Mouse (Mus musculus): ENCODE results near the gene Klhl32. TPM values are rescaled to one million over a fixed set of nuclear protein-coding genes. Genes with fewer than 3 reads are reported as not detected.
"Not testable (repeated sequence)": the region's sequence is repeated elsewhere in the genome, so short reads cannot be mapped to it uniquely, and the experiment has no call there.

The Klhl32 gene
- polyA plus RNA-seq, 1 experiment = 0.07 TPM

DNA sequence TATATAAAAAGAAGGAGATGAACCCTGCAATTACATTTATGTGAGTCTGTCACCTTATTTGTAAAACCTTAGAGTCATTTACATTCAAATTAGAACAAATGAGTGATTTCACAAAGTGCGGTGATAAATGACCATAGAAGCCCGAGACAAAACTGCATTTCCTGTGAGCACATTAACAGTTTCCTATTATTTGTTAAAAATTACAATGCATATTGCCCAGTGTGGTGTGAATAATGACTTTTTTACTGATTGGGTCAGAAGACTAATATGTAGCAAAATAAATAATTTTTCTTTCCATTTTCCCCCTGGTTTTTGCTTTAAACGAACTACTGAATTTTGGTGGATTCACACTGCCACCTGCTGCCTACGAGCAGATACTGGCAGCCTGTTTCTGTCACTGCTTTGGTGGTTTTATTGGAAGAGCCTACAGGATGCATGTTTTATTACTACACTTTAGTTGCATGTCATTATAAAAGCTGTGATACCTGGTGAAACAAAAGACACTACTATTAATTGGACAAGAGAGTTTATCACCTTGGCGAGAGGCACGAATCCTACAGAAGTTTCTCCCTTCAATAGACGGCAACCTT lies 152.3 kb downstream of the Klhl32 start:
- H3ac ChIP-seq (ENCODE audit: control insufficient read depth, insufficient read length) = no peak overlapping the region
- no peaks in the 10 kb centered on the region for H3K36me3 ChIP-seq (ENCODE audit: control insufficient read depth, insufficient read depth)
- H3K4me2 ChIP-seq (ENCODE audit: low read depth) = no peak overlapping the region
- H3K27me3 ChIP-seq (ENCODE audit: control insufficient read depth, insufficient read depth, insufficient read length) = no peaks in the 10 kb centered on the region
- no peak overlapping the region for H3K4me3 ChIP-seq
- TF ChIP-seq TCF3 (IDR thresholded peaks at IDR 0.05; ENCODE audit: insufficient read length, low read depth) = no peak
- no peak for TF ChIP-seq TCF12 (IDR thresholded peaks at IDR 0.05; ENCODE audit: insufficient read depth, poor library complexity, severe bottlenecking)
- no peak for TF ChIP-seq E2F4 (IDR thresholded peaks at IDR 0.05; ENCODE audit: insufficient read depth)
- TF ChIP-seq USF1 (IDR thresholded peaks at IDR 0.05; ENCODE audit: low read depth) = no peak
- TF ChIP-seq POLR2A (IDR thresholded peaks at IDR 0.05; ENCODE audit: insufficient read length, low read depth) = no peak
- no peak for TF ChIP-seq SRF (IDR thresholded peaks at IDR 0.05; ENCODE audit: control insufficient read depth, insufficient read length, low read depth)
- TF ChIP-seq POLR2AphosphoS2 (IDR thresholded peaks at IDR 0.05; ENCODE audit: insufficient read length, low read depth) = no peak
- no peaks in the 10 kb centered on the region for H3K79me2 ChIP-seq (ENCODE audit: control insufficient read depth, insufficient read depth)

DNA sequence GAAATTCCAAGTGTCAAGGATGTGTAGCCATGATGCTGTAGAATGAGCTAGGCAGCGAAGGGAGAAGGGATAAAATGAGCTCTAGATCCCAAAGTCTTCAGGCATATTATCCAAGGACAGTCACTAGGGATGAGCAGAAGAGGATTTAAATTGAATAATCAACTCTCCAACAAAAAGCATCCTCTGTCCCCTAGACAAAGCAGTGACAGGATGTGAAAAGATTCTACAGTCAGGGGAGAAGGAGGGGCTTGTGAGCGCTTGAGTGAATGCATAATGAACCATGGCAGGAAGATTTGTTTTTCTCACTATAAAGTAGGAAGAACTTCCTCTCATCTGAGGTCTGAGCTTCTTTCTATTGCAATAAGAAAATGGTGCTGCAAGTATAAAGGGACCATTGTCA lies 170.8 kb downstream of the Klhl32 start:
- Histone ChIP-seq H3K79me2 (ENCODE audit: control insufficient read depth, insufficient read depth) (no peaks in the 10 kb centered on the region), H3K4me3 (no peak overlapping the region), H3K4me2 (ENCODE audit: low read depth) (no peak overlapping the region), H3K36me3 (ENCODE audit: control insufficient read depth, insufficient read depth) (no peaks in the 10 kb centered on the region), H3K27me3 (ENCODE audit: control insufficient read depth, insufficient read depth, insufficient read length) (no peaks in the 10 kb centered on the region), H3ac (ENCODE audit: control insufficient read depth, insufficient read length) (no peak overlapping the region)
- no peak for TF ChIP-seq MYOD1 (IDR thresholded peaks at IDR 0.05; ENCODE audit: control insufficient read depth in 1 of 3, insufficient read length in 2 of 3, low read depth in 2 of 3)
- TF ChIP-seq TCF12 (IDR thresholded peaks at IDR 0.05; ENCODE audit: insufficient read depth, poor library complexity, severe bottlenecking) = no peak
- no peak for TF ChIP-seq E2F4 (IDR thresholded peaks at IDR 0.05; ENCODE audit: insufficient read depth)
- no peak for TF ChIP-seq REST (IDR thresholded peaks at IDR 0.05; ENCODE audit: insufficient read depth, insufficient read length)
- no peak for TF ChIP-seq POLR2A (IDR thresholded peaks at IDR 0.05; ENCODE audit: insufficient read length, low read depth)
- no peak for TF ChIP-seq CEBPB (IDR thresholded peaks at IDR 0.05; ENCODE audit: insufficient read depth, poor library complexity, severe bottlenecking)
- TF ChIP-seq MYOG (IDR thresholded peaks at IDR 0.05; ENCODE audit: control insufficient read depth in 1 of 3, insufficient read depth in 1 of 3, insufficient read length in 2 of 3, low read depth in 2 of 3) = no peak
- no peak for TF ChIP-seq SRF (IDR thresholded peaks at IDR 0.05; ENCODE audit: control insufficient read depth, insufficient read length, low read depth)
- no peak for TF ChIP-seq TCF3 (IDR thresholded peaks at IDR 0.05; ENCODE audit: insufficient read length, low read depth)
- TF ChIP-seq POLR2AphosphoS2 (IDR thresholded peaks at IDR 0.05; ENCODE audit: insufficient read length, low read depth) = no peak
- no peak for TF ChIP-seq USF1 (IDR thresholded peaks at IDR 0.05; ENCODE audit: low read depth)
- TF ChIP-seq MAX (IDR thresholded peaks at IDR 0.05; ENCODE audit: low read depth) = no peak

DNA sequence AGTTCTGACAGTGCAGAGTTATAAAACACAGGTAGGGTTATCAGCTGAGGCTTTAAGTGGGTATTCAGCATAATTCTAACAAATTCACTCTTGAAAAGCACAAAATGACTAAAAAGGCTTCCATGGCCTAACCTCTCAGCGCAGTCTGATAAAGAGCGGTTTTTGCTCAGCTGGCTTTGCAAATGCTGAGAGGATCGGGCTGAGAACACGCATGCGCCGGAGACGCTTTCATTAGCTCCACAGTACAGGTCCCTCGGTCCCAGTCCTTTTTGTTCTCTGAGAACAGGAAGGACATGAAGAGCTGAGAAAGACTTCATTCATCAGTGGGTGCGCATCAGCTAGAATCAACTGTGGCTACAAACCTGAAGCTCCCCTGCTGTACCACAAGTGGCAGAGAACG lies 180.9 kb downstream of the Klhl32 start:
- H3K36me3 ChIP-seq (ENCODE audit: control insufficient read depth, insufficient read depth) = no peaks in the 10 kb centered on the region
- no peak overlapping the region for H3K4me2 ChIP-seq (ENCODE audit: low read depth)
- TF ChIP-seq POLR2A (IDR thresholded peaks at IDR 0.05; ENCODE audit: insufficient read length, low read depth) = no peak
- TF ChIP-seq E2F4 (IDR thresholded peaks at IDR 0.05; ENCODE audit: insufficient read depth) = no peak
- no peak for TF ChIP-seq REST (IDR thresholded peaks at IDR 0.05; ENCODE audit: insufficient read depth, insufficient read length)
- TF ChIP-seq TCF12 (IDR thresholded peaks at IDR 0.05; ENCODE audit: insufficient read depth, poor library complexity, severe bottlenecking) = no peak
- TF ChIP-seq CEBPB (IDR thresholded peaks at IDR 0.05; ENCODE audit: insufficient read depth, poor library complexity, severe bottlenecking) = no peak
- no peak for TF ChIP-seq MAX (IDR thresholded peaks at IDR 0.05; ENCODE audit: low read depth)
- no peak for TF ChIP-seq USF1 (IDR thresholded peaks at IDR 0.05; ENCODE audit: low read depth)
- TF ChIP-seq MYOG (IDR thresholded peaks at IDR 0.05; ENCODE audit: control insufficient read depth in 1 of 3, insufficient read depth in 1 of 3, insufficient read length in 2 of 3, low read depth in 2 of 3) = no peak
- H3K79me2 ChIP-seq (ENCODE audit: control insufficient read depth, insufficient read depth) = no peaks in the 10 kb centered on the region
- H3K4me3 ChIP-seq = no peak overlapping the region
- H3K27me3 ChIP-seq (ENCODE audit: control insufficient read depth, insufficient read depth, insufficient read length) = no peaks in the 10 kb centered on the region
- no peak overlapping the region for H3ac ChIP-seq (ENCODE audit: control insufficient read depth, insufficient read length)

DNA sequence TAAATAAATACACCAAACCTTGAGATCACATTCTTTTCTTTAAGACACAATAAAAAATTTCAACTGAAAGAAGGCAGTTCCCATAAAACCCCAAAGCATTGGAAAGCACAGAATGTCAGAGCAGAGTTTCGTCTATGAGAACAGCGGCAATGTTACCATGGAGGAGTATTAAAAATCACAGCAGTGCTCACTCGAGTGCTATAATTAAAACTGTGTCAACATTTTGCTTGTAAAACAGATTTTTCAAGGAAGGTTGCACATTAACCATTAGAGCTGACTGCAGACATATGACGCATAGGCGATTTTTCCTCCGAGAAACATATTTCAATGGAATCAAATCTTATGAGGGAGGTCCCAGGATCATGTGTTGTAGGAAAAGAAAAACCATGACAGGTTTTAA lies 191.7 kb downstream of the Klhl32 start:
- no peaks in the 10 kb centered on the region for H3K36me3 ChIP-seq (ENCODE audit: control insufficient read depth, insufficient read depth)
- no peak overlapping the region for H3K4me2 ChIP-seq (ENCODE audit: low read depth)
- no peaks in the 10 kb centered on the region for H3K27me3 ChIP-seq (ENCODE audit: control insufficient read depth, insufficient read depth, insufficient read length)
- no peaks in the 10 kb centered on the region for H3K79me2 ChIP-seq (ENCODE audit: control insufficient read depth, insufficient read depth)
- no peak overlapping the region for H3ac ChIP-seq (ENCODE audit: control insufficient read depth, insufficient read length)
- TF ChIP-seq USF1 (IDR thresholded peaks at IDR 0.05; ENCODE audit: low read depth) (no peak), TCF3 (IDR thresholded peaks at IDR 0.05; ENCODE audit: insufficient read length, low read depth) (no peak), POLR2AphosphoS2 (IDR thresholded peaks at IDR 0.05; ENCODE audit: insufficient read length, low read depth) (no peak), REST (IDR thresholded peaks at IDR 0.05; ENCODE audit: insufficient read depth, insufficient read length) (no peak), MYOD1 (IDR thresholded peaks at IDR 0.05; ENCODE audit: control insufficient read depth in 1 of 3, insufficient read length in 2 of 3, low read depth in 2 of 3) (no peak), SRF (IDR thresholded peaks at IDR 0.05; ENCODE audit: control insufficient read depth, insufficient read length, low read depth) (no peak), POLR2A (IDR thresholded peaks at IDR 0.05; ENCODE audit: insufficient read length, low read depth) (no peak)
- H3K4me3 ChIP-seq = no peak overlapping the region

DNA sequence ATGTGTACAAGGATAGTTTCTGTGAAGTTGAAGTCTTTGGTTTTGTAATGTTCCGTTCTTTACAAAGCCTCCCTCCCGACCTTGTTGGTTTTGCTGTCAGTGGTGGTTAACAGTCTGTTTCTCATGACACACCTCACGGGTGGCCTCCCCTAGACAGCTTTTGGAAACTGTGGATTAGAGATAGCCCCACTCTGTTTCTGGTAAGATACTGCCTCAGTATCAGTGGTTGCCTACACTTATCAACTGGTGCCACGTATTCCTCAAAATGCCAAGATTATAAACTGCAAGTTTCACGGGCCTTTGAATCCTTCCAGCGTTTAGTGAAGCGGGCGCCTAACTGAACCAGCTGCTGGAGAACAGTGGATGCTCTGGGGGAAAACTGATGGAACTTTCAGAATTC lies 206.2 kb downstream of the Klhl32 start:
- not testable (repeated sequence) for H3K36me3 ChIP-seq (ENCODE audit: control insufficient read depth, insufficient read depth); H3ac ChIP-seq (ENCODE audit: control insufficient read depth, insufficient read length); H3K4me3 ChIP-seq; H3K79me2 ChIP-seq (ENCODE audit: control insufficient read depth, insufficient read depth); H3K27me3 ChIP-seq (ENCODE audit: control insufficient read depth, insufficient read depth, insufficient read length); H3K4me2 ChIP-seq (ENCODE audit: low read depth)

All from myocyte (in vitro differentiated cells).